Mouse (Mus musculus) heart, embryonic 16.5 days (tissue): ENCODE data around the gene Meis1. TPM values are rescaled to one million over a fixed set of nuclear protein-coding genes. Genes with fewer than 3 reads are reported as not detected.

Source experiments
- ATAC-seq: fragments of 200-750 bp; cut with Nextera tagmentation; replicated peaks from 2 replicates; pipeline ENCODE4 v1.8.0; 2017; ENCODE audit warnings: moderate number of reproducible peaks; ENCODE audit not compliant: insufficient read depth, low FRiP score; ENCODE audit errors: extremely low read depth
- H3K27ac ChIP-seq: fragments of 300-500 bp; sonication (generic); 2 replicates; pipeline ENCODE4 v1.5.1; 2014; ENCODE audit warnings: mild to moderate bottlenecking, low read length, control low read depth, moderate library complexity
- H3K27me3 ChIP-seq: fragments of 300-500 bp; sonication (generic); 2 replicates; pipeline ENCODE4 v1.6.1; 2014; ENCODE audit warnings: low read length, mixed read lengths; ENCODE audit not compliant: control insufficient read depth, insufficient read depth
- H3K36me3 ChIP-seq: fragments of 300-500 bp; sonication (generic); 2 replicates; pipeline ENCODE4 v1.6.1; 2014; ENCODE audit not compliant: control insufficient read depth, insufficient read depth
- H3K4me1 ChIP-seq: fragments of 300-500 bp; sonication (generic); 2 replicates; pipeline ENCODE4 v1.6.1; 2014; ENCODE audit warnings: low read length, mixed read lengths; ENCODE audit not compliant: control insufficient read depth, insufficient read depth
- H3K4me2 ChIP-seq: fragments of 300-500 bp; sonication (generic); 2 replicates; pipeline ENCODE4 v1.6.1; 2014; ENCODE audit warnings: low read depth, mild to moderate bottlenecking, control low read depth, low read length
- H3K4me3 ChIP-seq: fragments of 300-500 bp; sonication (generic); 2 replicates; pipeline ENCODE4 v1.5.1; 2014; ENCODE audit warnings: mild to moderate bottlenecking, control low read depth, low read length
- H3K9ac ChIP-seq: fragments of 300-500 bp; sonication (generic); 2 replicates; pipeline ENCODE4 v1.6.1; 2014; ENCODE audit warnings: low read length, control low read depth
- H3K9me3 ChIP-seq: fragments of 300-500 bp; sonication (generic); replicated peaks from 2 replicates; pipeline ENCODE4 v1.6.1; 2016; ENCODE audit warnings: low read length; ENCODE audit not compliant: control insufficient read depth
- WGBS: fragments of 180-500 bp; shearing (Covaris S2); extraction: QIAGEN DNeasy Blood & Tissue Kit; methylation state at CpG from one replicate; pipeline ENCODE4 v1.1.7; 2014; 5-methylcytosine and 5-hydroxymethylcytosine counted together
- polyA plus RNA-seq: library from polyadenylated mRNA; unstranded; fragments of >200 nt; fragmentation: Nextera tagmentation; extraction: Ambion mirVana; gene quantifications from 2 replicates; pipeline ENCODE4 v1.2.1, GENCODE M21; 2015

The Meis1 gene
- polyA plus RNA-seq, 1 experiment from 2014 or later = 59.8 TPM

DNA sequence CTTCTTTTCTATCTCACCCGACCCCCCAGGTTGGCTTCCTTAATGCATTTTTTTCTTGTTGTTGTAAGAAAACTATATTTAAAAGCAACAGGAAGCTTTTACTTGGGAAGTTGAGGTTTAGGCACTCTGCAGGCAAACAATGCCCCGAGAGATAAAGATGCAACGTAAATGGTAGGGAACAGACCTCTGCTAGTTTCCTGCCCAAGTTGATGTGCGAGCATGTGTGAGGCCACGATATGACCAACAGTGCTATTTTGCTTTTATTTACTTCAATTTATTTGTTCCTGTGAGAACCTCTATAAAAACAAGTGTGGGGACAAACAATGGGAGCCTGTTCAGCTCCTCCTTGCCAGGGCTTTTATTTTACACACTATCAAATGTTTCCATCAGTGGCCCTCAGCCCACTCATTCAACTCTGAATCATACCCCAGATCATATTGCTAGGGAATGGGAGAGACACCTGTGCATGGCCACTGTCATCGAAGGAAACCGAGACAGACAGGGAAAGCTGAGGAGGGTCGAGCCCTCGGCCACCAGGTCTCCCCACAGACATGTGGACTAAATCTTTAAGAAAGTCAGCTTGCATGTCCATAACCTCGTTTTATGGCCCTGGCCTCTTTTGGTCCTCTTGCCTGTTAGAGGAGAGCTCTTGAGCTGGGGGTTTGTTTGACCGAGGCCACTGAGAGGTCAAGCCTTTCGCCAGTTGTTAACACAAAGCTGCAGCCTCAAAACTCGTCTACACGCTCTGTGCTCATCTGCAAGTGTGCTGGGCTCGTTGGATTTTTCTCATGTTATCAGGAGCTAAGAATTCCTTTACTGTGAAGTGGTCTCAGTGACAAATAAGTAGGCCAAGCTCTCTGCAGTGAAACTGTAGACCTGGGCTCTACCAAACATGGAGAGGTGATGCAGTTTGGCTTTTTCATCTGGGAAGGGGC lies 55.3 kb downstream of the Meis1 start:
- Histone ChIP-seq H3K27ac (peak overlapping the region; percentile 95), H3K4me1 (peaks cover 64% of the 10 kb centered on the region), H3K36me3 (no peaks in the 10 kb centered on the region), H3K27me3 (no peaks in the 10 kb centered on the region), H3K9ac (peak overlapping the region; percentile 60), H3K4me2 (peak overlapping the region; percentile 43; the same call in 1 of the 2 replicates), H3K9me3 (no peaks in the 10 kb centered on the region), H3K4me3 (no peak overlapping the region)
- WGBS = 23% methylated on average over 15 of the region's 15 CpGs
- ATAC-seq = peak; percentile 71

DNA sequence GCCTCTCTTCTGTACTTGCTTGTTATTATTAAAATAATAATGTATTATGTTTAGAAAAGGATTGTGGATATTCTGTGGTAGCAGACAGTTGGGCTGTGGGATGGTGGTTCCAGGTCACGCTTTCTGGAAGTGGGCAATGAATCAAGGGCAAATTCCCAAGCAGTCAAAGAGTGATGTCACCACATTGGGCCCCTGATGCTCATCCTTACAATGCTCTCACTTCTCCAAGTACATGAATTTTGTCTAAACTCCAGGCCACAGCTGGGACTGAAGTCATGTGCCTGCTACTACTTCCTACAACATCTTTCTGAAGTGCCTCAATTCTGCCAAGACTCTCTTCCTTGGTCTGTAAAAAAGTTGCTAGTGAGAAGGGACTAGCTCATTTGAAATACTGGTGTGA lies 59.3 kb downstream of the Meis1 start:
- WGBS = 85% methylated on average over 1 of the region's 1 CpGs
- Histone ChIP-seq H3K27ac (peak overlapping the region; percentile 37; the same call in 1 of the 2 replicates), H3K4me3 (no peak overlapping the region), H3K27me3 (no peaks in the 10 kb centered on the region), H3K4me1 (peaks cover 77% of the 10 kb centered on the region), H3K9ac (no peak overlapping the region), H3K4me2 (no peak overlapping the region), H3K9me3 (no peaks in the 10 kb centered on the region), H3K36me3 (no peaks in the 10 kb centered on the region)
- ATAC-seq = no peak

- peak overlapping the region; percentile 52 for H3K9ac ChIP-seq
- peak overlapping the region; percentile 33 for H3K4me3 ChIP-seq
- H3K27ac ChIP-seq = peak overlapping the region; percentile 93
- WGBS = 10% methylated on average over 12 of the region's 12 CpGs
- no peaks in the 10 kb centered on the region for H3K27me3 ChIP-seq
- H3K9me3 ChIP-seq = no peaks in the 10 kb centered on the region
- H3K36me3 ChIP-seq = no peaks in the 10 kb centered on the region
- peaks cover 69% of the 10 kb centered on the region for H3K4me1 ChIP-seq
- ATAC-seq = peak; percentile 73
- peak overlapping the region; percentile 63 for H3K4me2 ChIP-seq
Measured at GRCm38 (mm10) chr11:18957805-18958770, 60.7 kb downstream of the Meis1 start.

DNA sequence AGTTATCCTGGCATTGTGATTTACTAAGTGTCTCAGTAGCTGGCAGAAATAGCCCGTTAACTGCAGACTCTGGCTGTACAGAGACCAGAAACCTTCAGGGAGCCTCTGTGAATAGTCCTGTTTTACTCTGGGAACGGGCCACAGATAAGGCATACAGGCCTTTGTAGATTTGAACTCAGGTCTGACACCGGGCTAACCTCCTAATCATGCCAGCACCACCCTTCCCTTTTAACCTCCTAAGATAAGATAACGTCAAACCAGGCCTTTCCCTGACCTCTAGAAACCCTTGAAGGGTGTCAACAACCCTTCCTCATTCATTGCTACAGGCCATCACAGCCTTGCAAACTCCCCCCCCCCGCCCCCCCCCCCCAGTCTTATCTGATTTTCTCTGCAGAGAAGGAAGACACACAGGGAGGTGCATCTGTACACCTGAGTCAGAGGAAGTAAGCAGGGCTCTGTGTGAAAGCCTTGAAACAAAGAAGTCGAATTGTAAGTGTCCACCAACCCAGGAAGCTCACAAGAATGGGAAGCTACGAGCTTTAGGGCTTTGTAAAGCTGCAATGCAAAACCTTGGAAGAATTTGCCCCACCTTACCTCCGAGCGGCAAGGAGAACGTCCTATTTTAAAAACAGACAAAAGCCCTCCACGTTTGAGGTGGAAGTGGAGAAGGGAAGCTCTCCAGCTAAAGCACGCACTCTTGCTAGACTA lies 61.5 kb downstream of the Meis1 start:
- no peak for ATAC-seq
- Histone ChIP-seq H3K4me3 (peak overlapping the region; percentile 33), H3K4me2 (peak overlapping the region; percentile 63), H3K9me3 (no peaks in the 10 kb centered on the region), H3K36me3 (no peaks in the 10 kb centered on the region), H3K9ac (peak overlapping the region; percentile 52), H3K27me3 (no peaks in the 10 kb centered on the region), H3K4me1 (peaks cover 60% of the 10 kb centered on the region), H3K27ac (peak overlapping the region; percentile 93)
- WGBS = 11% methylated on average over 12 of the region's 12 CpGs

DNA sequence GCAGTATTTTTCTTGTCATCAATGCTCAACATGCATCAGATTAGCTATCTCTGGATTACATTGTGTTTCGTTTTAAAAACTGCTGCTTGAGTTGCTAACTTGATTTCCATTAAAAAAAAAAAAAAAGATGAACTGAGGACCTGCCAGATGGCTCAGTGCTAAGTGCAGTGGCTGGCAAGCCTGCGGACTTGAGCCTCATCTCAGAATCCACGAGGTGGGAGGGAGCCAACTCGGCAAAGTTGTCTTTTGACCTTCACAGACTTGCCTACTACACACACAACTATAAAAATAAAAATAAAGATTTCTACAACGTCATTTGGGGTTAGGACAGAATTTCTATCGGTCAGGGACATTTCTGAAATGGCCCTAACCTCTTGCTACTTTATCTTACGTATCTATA lies 62.8 kb downstream of the Meis1 start:
- Histone ChIP-seq H3K4me3 (no peak overlapping the region), H3K27me3 (no peaks in the 10 kb centered on the region), H3K9ac (no peak overlapping the region), H3K4me2 (no peak overlapping the region), H3K27ac (peak overlapping the region; percentile 29; the same call in 1 of the 2 replicates), H3K36me3 (no peaks in the 10 kb centered on the region), H3K4me1 (peaks cover 50% of the 10 kb centered on the region), H3K9me3 (no peaks in the 10 kb centered on the region)
- no peak for ATAC-seq
- 45% methylated on average over 7 of the region's 7 CpGs for WGBS

DNA sequence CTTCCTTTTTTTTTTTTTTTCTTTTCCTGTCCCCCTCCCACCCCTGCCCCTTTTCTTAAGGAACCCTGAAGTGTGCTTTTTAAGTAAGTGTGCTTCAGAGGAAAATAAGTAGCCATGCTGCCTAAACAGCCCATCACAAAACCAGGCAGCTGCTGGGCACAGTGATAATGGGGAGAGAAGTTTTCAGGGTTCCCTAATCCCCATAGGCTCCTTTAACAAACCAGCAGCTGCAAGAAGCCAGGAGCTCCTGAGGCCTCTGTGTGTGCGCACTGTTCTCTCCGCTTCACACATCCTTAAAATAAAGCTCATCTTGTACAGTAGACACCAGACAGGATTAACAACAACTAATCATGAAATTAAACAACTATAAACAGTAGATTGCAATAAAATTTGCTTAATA lies 63.9 kb downstream of the Meis1 start:
- no peak overlapping the region for H3K9ac ChIP-seq
- no peak overlapping the region for H3K4me3 ChIP-seq
- no peak for ATAC-seq
- no peak overlapping the region for H3K27ac ChIP-seq
- no peaks in the 10 kb centered on the region for H3K36me3 ChIP-seq
- H3K9me3 ChIP-seq = no peaks in the 10 kb centered on the region
- no peak overlapping the region for H3K4me2 ChIP-seq
- H3K27me3 ChIP-seq = no peaks in the 10 kb centered on the region
- 80% methylated on average over 2 of the region's 2 CpGs for WGBS
- H3K4me1 ChIP-seq = peaks cover 51% of the 10 kb centered on the region

DNA sequence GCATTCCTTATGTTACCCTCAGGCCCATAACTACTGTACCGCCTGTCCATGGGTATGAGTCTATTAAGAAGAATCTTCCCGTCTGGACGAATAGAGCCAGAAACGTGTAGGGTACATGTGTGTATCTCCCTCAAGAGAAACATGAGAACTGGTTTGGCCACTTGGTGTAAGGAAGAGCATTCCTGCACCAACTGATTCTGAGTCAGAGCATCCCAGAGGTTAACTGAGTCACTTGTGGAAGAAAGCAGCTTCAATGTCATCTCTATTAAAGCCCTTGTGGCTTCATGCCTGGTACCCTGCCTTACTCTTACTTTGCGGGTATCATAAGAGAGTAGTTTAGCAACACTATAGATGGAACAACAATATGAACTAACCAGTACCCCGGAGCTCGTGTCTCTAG lies 64.9 kb downstream of the Meis1 start:
- Histone ChIP-seq H3K4me2 (no peak overlapping the region), H3K27ac (no peak overlapping the region), H3K27me3 (no peaks in the 10 kb centered on the region), H3K4me1 (peaks cover 50% of the 10 kb centered on the region), H3K36me3 (no peaks in the 10 kb centered on the region), H3K9ac (no peak overlapping the region), H3K9me3 (no peaks in the 10 kb centered on the region), H3K4me3 (no peak overlapping the region)
- no peak for ATAC-seq
- 79% methylated on average over 7 of the region's 7 CpGs for WGBS

- no peak overlapping the region for H3K4me3 ChIP-seq
- no peak overlapping the region for H3K4me2 ChIP-seq
- no peak overlapping the region for H3K9ac ChIP-seq
- H3K36me3 ChIP-seq = no peaks in the 10 kb centered on the region
- H3K4me1 ChIP-seq = peaks cover 52% of the 10 kb centered on the region
- no peak for ATAC-seq
- 61% methylated on average over 13 of the region's 13 CpGs for WGBS
- no peaks in the 10 kb centered on the region for H3K27me3 ChIP-seq
- no peaks in the 10 kb centered on the region for H3K9me3 ChIP-seq
- H3K27ac ChIP-seq = peak overlapping the region; percentile 71
Measured at GRCm38 (mm10) chr11:18948600-18949295, 70.0 kb downstream of the Meis1 start.
